Mouse (Mus musculus) olfactory bulb, adult 2 months (tissue): Measurements from ENCODE around the gene Chek2. TPM values are rescaled to one million over a fixed set of nuclear protein-coding genes. Genes with fewer than 3 reads are reported as not detected.

Experiments
- H3K27ac ChIP-seq: fragments of 200-500 bp; 2 replicates; pipeline ENCODE4 v1.5.1; 2012; ENCODE audit warnings: low read depth, low read length; ENCODE audit not compliant: insufficient read depth
- H3K4me1 ChIP-seq: fragments of 200-500 bp; 2 replicates; pipeline ENCODE4 v1.6.1; 2012; ENCODE audit warnings: low read length; ENCODE audit not compliant: control insufficient read depth, insufficient read depth
- H3K4me3 ChIP-seq: fragments of 200-500 bp; 2 replicates; pipeline ENCODE4 v1.5.1; 2012; ENCODE audit warnings: mild to moderate bottlenecking, low read depth, low read length, moderate library complexity; ENCODE audit not compliant: insufficient read depth
- CTCF ChIP-seq: fragments of 200-500 bp; IDR thresholded peaks from 2 replicates; pipeline ENCODE4 v1.5.1; 2012; ENCODE audit warnings: low read depth, mild to moderate bottlenecking, low read length, moderate library complexity; ENCODE audit not compliant: insufficient read depth
- POLR2A ChIP-seq: fragments of 200-500 bp; IDR thresholded peaks from 2 replicates; pipeline ENCODE4 v1.6.1; 2012; ENCODE audit warnings: mild to moderate bottlenecking, low read depth, low read length, moderate library complexity; ENCODE audit not compliant: insufficient read depth
- WGBS: fragments of 180-500 bp; shearing (Covaris S2); methylation state at CpG from one replicate; pipeline ENCODE4 v1.1.7; 2018; 5-methylcytosine and 5-hydroxymethylcytosine counted together
- polyA plus RNA-seq: library from polyadenylated mRNA; stranded (reverse); fragments of >200 nt; gene quantifications from 2 replicates; pipeline ENCODE4 v1.2.4, GENCODE M21; 2012; ENCODE audit warnings: low replicate concordance; ENCODE audit not compliant: missing spikeins, insufficient read depth, insufficient read length

Gene Chek2
- polyA plus RNA-seq, 1 experiment = not detected

- H3K4me3 ChIP-seq = no peak overlapping the region
- no peaks in the 10 kb centered on the region for H3K4me1 ChIP-seq
- WGBS = 93% methylated on average over 3 of the region's 3 CpGs
- no peak overlapping the region for H3K27ac ChIP-seq
- TF ChIP-seq POLR2A (no peak), CTCF (no peak)
Measured at GRCm38 (mm10) chr5:110916241-110916640, 76.5 kb downstream of the Chek2 start.

- no peak overlapping the region for H3K27ac ChIP-seq
- H3K4me1 ChIP-seq = no peaks in the 10 kb centered on the region
- no peak overlapping the region for H3K4me3 ChIP-seq
- 93% methylated on average over 4 of the region's 4 CpGs for WGBS
- TF ChIP-seq POLR2A (no peak), CTCF (no peak)
Measured at GRCm38 (mm10) chr5:110919541-110919940, 79.8 kb downstream of the Chek2 start.

- WGBS = 37% methylated on average over 1 of the region's 1 CpGs
- Histone ChIP-seq H3K4me3 (no peak overlapping the region), H3K4me1 (no peaks in the 10 kb centered on the region), H3K27ac (no peak overlapping the region)
- TF ChIP-seq CTCF = no peak
- no peak for TF ChIP-seq POLR2A
Measured at GRCm38 (mm10) chr5:110923336-110923735, 83.6 kb downstream of the Chek2 start.

Other genes starting within 250 kb of the Chek2 start
- not detected in 2 replicates for gene Noc4l, start 186.6 kb upstream of the Chek2 start, polyA plus RNA-seq
- gene Ddx51, start 186.5 kb upstream of the Chek2 start, polyA plus RNA-seq = not detected in 2 replicates
- gene Ep400, start 69.3 kb upstream of the Chek2 start, polyA plus RNA-seq = not detected in 2 replicates
- gene Pus1, start 59.3 kb upstream of the Chek2 start, polyA plus RNA-seq = not detected in 2 replicates
- not detected in 2 replicates for gene Ulk1, start 29.9 kb upstream of the Chek2 start, polyA plus RNA-seq
- not detected in 2 replicates for gene Hscb, start 202 bp upstream of the Chek2 start, polyA plus RNA-seq
- gene Ttc28, start 39.8 kb downstream of the Chek2 start, polyA plus RNA-seq = not detected in 2 replicates